Mouse (Mus musculus) right cerebral cortex, postnatal 36 days (tissue): ENCODE data around the gene Cdr2l.
A peak's percentile ranks its signal among the peaks of the same experiment; 100 is the strongest.

Experiments
- DNase-seq, 2 experiments: peaks; one replicate each; pipeline ENCODE4 v3.0.0; 2022; ENCODE audit warnings: low spot score in 2 of 2, mixed read lengths in 1 of 2

Gene Cdr2l

DNA sequence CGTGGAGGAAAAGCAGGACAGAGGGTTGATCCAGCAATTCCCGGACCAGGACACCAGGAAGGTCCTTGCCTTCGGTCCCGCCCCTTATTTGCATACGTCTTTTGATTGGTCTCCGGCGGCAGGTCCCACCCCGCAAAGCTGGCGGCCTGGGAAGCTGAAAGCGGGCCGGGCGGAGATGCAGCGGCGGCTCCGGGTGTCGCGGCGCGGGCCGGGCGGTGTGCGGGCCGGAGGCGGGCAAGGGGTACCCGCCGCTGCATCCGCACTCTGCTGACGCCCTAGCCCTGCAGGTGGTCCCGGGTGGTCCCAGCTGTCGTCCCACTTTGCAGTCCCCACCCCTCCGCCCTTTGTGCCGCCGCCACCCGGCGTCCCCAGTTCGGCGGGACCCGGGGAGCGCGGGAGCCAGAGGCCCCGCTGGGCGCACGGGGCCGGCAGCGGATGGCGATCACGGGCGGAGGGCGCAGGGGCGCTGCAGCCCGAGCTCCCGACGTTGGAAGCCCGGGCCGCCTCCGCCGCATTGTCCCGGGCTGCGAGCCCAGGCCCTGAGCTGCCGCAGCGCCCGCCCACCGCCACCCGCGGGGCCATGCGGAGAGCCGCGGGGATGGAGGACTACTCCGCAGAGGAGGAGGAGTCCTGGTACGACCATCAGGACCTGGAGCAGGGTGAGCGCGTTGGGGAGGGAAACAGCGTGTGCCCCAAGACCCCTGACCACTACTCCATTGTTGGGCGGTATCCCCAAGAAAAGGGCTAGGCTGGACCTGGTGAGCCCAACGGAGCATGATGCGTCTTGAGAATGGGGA lies at the start of gene Cdr2l:
TSS of gene Cdr2l (plus strand) at position 174 of the 797 bp plus-strand sequence.
- DNase-seq = peak; percentile 78 to 84

DNA sequence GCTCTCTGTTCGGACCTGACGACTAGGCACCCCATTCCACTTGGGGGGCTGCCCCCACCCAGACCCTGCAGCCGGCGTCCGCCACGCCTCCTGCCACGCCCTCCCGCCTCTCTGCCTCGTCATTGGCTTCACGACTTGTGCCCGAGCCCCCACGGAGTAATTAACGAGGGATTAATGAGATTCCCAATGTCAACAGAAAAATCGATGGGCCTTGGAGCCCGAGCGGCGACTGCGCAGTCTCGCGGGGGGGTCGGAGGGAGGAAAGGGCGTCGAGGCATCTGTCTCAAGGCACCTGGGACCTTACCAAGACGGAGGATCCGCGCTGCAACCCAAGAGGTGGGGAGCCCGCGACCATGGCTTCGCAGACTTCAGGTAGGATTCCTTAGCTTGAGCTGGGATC lies 47.2 kb upstream of the Cdr2l start, which contains the start of gene Otop3:
TSS of gene Otop3 (plus strand) at position 201 of the 400 bp plus-strand sequence.
- no peak for DNase-seq

DNA sequence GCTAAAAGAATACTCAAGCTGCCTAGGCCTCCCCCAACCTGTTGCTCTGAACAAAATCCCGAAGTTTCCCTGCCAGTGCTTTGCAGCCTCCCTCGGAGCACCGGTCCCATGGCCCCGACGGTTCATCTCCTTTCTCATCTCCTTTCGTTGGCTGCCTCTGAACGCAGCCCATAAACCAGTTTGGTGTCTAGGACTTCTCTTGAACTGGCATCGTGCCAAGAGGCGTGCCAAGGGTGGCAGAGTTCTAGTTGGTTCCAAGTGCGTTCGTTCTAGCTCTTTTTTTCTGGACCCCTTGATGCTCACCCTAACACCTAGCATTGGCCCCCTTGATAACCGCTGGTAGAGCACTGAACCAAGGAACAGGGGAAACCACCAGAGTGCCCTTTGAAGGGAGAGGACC lies 46.5 kb upstream of the Cdr2l start:
- DNase-seq = no peak

- no peak for DNase-seq
Observed at GRCm38 (mm10) chr11:115336115-115336514, 45.6 kb upstream of the Cdr2l start.

DNA sequence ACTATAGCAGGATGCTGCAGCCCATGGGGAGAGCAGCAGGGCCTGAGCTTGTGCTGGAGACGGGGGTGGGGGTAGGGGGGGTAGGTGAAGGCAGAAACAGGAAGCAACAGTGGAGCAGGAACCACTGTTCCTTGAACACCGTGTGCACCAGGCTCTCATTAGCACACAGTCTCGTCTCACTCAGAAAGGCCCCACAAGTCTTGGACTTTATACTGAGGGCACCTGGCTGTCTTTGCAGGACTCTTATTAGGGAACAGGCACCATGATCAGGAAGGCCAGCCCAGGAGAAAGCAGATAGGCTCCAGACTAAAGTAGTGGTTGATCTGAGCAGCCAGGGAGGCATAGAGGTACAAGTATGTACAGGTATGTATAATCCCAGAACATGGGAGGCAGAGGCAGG lies 44.4 kb upstream of the Cdr2l start:
- no peak for DNase-seq

DNA sequence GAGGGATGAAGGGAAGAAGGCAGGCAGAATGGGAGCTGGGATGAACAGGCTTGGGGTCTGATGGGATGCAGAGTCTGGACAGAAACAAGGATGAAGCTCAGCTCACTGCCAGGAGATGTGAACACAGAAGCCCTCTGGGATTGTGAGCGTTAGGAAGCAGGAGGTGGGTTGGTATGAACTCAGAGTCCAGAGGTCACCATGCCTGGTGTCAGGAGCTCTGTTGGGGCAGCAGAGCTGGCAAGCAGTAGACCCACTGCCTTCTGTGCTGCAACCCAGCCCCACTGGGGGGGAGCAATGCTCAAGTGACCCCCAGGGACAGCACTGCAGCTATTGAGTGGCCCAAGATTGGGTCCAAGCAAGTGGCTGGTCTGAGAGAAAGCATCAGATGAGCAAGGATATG lies 43.9 kb upstream of the Cdr2l start:
- no peak for DNase-seq

- no peak for DNase-seq
Observed at GRCm38 (mm10) chr11:115341246-115341645, 40.5 kb upstream of the Cdr2l start.

GRCm38 (mm10) chr11:115341866-115342265 lies 39.9 kb upstream of the Cdr2l start:
- no peak for DNase-seq

DNA sequence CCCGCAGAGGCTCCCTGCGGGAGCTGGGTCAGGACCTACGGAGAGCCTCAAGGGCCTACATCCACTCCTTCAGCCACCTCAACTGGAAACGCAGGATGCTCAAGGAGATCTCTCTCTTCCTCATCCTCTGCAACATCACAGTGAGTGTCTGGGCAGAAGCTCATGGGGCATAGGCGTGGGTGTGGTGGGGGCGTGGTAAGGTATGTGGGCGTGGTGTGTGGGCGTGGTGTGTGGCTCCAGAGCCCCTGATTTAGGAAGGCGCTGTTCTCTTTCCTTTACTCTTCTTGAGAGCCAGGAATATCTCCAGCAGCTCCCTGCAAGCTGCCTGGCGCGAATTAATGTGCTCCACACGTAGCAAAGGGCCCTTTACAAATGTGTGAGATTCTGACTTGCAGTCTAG lies 36.7 kb upstream of the Cdr2l start:
- no peak for DNase-seq

GRCm38 (mm10) chr11:115345515-115345914 lies 36.2 kb upstream of the Cdr2l start:
- DNase-seq = no peak

- DNase-seq = no peak
Observed at GRCm38 (mm10) chr11:115348681-115349248, 33.0 kb upstream of the Cdr2l start.

GRCm38 (mm10) chr11:115349976-115350375 lies 31.7 kb upstream of the Cdr2l start:
- DNase-seq = no peak

- DNase-seq = no peak
Observed at GRCm38 (mm10) chr11:115353375-115353774, 28.3 kb upstream of the Cdr2l start.

GRCm38 (mm10) chr11:115354183-115354582 lies 27.5 kb upstream of the Cdr2l start:
- DNase-seq = no peak

GRCm38 (mm10) chr11:115358468-115358867 lies 23.2 kb upstream of the Cdr2l start:
- DNase-seq = peak in 1 of 2 experiments; percentile 29

DNA sequence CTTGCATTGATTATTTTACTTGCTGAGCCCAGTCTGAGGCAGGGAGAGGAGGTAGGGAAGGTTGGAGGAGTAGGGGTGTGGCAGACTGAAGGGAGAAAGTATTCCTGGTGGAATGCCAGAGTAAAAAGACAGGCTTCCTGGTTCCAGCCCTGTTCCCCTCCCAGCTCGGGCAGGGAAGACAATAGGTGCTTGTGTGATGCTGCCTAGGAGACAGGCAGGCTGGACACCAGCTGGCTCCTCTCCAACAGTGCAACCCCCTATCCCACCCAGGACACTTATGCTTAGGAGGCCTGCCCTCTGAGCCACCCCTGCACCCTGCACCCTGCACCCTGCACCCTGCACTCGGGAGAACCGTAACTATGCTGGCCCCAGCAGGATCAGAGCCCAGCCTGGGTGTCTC lies 22.4 kb upstream of the Cdr2l start:
- no peak for DNase-seq

- no peak for DNase-seq
Observed at GRCm38 (mm10) chr11:115359726-115360125, 22.0 kb upstream of the Cdr2l start.

GRCm38 (mm10) chr11:115364136-115364535 lies 17.6 kb upstream of the Cdr2l start:
- no peak for DNase-seq

GRCm38 (mm10) chr11:115366039-115366705 lies 15.5 kb upstream of the Cdr2l start:
- no peak for DNase-seq

GRCm38 (mm10) chr11:115366706-115367394 lies 14.9 kb upstream of the Cdr2l start:
- DNase-seq = peak; percentile 60 to 64

DNA sequence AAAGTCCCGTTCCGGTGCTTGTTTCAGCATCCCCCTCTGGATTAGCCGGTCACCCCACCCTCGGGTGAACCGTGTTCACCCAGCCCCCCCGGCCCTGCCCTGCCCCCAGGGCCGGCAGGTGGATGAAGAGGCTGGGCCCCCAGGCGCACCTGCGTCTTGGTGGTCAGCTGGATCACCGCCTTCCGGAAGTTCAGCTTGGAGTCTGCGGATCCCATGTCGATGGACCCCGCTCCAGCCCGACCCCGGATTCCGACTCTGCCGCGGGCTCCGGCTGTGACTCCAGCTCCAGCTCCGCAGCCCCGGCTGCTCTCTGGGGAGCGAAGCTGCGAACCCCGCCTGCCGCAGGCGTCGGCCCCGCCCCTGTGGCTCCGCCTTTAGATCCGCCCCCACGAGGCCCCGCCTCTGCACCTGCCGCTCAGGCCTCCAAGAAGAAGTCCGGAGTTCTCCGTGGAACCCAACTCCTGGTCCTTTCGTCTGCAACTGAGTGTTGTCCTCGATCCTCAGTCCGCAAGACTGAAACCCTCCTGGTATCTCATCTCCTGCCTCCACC lies 14.2 kb upstream of the Cdr2l start, which contains the start of gene Hid1:
TSS of gene Hid1 (minus strand) at position 362 of the 550 bp plus-strand sequence.
- DNase-seq = peak; percentile 83 to 84

DNA sequence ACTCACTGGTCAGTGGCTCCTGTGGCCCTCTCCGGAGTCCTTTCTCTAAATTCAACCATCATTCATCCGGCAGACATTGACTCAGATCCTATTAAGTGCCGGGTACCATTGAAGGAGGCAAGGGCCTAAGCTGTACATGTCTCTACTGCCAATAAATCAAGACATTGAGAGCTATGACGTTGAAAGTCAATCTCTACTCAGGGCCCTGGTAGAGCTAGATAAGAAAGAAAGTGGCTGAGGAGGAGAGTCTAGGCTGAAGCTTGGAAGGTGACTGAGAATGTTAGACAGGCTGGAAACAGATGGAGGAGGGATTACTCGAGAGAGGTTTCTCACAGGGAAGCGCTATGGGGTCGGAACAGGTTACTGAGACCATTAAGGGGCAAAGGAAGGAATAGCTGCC lies 11.3 kb upstream of the Cdr2l start:
- no peak for DNase-seq
